Mouse (Mus musculus) layer of hippocampus, adult 9-11 months (tissue): Measurements from ENCODE around the gene Slc12a8.

Source experiments
- DNase-seq: peaks from one replicate; pipeline ENCODE4 v3.0.0; 2022

Gene Slc12a8

DNA sequence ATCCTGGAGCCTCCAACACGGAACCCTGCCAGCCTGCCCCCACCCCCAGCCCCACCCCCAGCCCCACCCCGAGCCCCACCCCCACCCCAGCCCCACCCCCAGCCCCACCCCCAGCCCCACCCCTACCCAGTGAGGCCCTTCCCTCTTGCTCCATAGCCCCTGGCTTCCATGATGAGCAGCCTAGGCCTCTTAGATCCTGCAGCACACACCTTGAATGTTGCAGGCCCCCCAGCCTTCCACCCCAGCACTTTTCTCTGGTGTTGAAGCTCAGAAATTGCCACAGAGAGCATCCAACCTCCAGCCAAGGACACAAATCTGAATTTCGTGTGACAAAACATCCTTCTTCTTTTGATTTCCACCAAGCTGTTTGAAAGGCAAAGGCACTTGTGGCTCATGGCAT lies 104.7 kb downstream of the Slc12a8 start:
- DNase-seq: no peak

DNA sequence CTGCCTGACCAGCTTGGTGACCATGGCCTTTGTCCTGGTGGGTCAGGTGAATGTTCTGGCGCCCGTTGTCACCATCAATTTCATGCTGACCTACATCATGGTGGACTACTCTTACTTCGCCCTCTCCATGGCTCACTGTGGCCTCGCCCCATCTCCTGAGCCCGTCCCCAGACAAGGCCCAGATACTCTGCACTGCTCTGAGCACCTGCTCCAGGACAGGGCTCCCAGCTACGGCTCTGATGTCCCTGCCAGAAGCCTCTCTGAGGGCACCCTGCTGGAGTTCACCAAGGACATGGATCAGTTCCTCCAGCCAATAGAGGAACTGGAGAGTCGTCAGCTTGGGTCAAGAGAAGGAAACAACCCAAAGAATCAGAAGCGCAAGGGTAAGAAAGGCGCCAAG lies 107.5 kb downstream of the Slc12a8 start:
- DNase-seq: no peak

DNA sequence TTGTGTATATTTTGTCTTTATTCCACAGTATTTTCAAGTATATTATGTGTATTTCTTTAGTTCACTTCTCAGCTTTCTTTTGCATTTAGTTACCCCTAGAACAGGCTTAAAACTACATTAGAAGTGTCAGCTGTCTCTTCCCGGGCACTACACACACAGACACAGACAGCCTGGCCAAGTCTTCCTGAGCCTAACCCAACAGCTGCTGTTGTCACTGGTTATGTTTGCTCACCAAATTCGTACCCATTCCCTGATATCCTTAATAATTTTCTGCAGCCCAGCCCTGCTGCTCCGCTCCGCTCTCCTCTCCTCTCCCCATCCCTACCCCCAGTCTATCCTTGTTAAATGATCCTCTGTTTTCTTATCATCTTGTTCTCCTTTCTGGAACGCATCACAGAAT lies 112.4 kb downstream of the Slc12a8 start:
- DNase-seq: no peak

DNA sequence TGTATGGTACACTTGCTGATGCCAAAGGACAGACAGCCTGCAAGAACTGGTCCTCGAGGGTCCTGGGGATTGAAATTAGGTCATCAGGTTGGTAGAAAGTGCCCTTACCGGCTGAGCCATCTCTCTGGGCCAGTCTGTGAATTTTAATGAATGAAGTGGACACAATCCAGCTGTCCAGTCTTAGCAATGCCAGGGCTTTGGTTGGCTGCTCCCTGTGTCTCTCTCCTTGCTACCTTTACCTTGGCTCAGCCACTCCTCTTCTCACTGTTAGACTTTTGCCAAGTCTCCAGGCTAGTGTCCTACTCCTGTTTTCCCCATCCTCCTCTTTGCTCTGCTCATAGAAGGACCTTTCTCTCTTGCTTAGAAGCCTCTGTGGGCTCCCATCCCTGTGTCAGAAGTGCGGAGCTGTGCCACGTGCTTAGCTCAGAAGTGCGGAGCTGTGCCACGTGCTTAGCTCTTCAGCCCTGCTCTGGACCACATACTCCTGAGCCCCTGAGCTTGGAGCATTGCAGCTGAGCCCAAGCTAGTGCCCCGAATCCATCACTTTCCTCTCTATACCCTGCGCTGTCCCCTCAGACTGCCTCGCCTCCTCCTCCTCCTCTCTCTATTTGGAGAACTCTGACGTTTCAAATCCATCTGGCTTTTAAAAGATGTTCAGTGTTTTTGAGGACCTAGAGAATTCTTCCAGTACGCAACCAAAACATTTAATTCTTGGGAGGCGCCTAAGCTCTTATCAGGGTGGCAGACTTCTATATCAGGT lies 118.9 kb downstream of the Slc12a8 start:
- DNase-seq: no peak

DNA sequence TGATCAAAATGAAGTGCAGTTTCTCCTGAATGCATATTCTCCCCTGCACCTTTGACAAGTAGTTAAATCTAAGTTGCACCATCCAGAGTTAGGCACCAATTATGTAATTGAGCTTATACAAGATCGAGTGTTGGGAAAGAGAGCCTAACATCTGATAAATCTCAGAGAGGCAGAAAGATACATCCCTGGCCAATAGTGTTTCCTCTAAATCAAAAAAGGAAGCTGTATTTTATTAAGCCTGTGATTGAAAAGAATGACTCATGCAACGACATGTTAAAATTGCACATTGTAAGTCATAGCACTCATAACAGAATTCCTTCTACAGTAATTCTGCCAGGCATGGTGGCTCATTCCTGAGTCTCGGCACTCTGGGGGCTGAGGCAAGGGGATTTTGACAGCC lies 124.7 kb downstream of the Slc12a8 start:
- DNase-seq: no peak

DNA sequence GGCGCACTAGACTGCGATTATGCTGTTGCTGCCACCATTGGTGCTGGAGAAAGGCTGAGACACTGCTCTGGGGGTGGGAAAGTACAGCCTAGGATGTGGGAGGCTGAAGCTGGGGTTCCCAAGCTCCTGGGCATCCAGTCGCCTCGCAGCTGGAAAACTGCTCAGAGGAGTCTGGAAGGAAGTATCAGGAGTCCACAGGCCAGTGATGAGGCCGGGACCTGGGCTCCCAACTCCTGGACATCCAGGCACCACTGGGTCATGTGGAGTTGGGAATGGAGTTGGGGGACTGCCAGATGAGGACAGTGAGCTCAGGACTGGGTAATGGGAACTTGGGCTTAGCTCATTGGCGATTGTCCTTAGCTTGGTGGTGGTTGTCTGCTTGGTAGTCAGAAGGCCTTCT lies 136.0 kb downstream of the Slc12a8 start:
- DNase-seq: no peak

DNA sequence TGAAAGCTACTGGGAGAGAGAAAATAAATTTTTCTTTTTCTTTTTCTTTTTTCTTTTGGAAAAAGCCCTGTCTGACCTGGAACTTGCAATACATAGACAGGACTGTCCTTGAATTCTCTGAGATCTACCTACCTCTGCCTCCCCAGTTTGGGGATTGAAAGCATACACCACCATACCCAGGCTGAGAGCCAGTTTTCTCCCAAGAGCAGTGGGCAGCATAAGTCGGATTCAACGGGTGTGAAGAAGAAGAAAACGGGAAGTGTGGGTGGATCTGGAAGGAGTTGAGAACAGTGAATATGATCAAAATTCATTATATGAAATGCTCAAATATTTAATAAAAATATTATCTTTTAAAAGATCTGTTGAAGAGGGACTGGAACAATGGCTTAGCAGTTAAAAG lies 138.3 kb downstream of the Slc12a8 start:
- DNase-seq: no peak

DNA sequence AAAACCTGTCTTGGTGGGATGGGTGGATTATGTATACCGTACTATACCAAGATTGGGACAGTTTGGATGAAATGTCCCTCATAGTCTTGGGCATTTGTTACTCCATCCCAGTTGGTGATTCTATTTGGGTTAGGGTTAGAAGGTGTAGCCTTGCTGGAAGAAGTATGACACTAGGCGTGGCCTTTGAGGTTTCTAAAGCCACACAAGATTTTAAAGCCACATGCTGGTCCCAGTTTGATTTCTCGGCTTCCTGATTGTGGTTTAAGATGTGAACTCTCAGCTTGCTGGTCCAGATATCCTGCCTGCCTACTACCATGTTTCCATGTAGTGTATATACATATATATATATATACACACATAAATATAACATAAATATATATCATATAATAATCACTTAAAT lies 140.1 kb downstream of the Slc12a8 start:
- DNase-seq: no peak

DNA sequence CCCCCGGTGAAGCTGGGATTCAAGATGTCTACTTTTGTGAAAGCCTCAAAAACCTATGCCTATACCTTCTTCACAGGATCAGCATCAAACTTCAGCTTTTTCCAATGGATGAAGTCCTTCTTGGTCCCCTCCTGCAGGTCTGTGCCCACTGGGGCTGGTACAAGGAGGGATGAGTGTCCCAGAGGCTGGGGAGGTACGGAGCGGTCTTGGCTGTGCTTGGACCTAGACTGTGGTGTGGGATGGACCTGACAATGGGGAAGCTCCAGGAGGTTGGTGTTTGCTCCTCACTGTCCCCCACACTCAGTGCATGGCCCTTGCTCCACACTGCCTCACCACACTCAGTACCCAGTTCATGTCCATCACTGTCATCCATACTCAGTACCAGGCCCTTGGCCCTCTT lies 141.0 kb downstream of the Slc12a8 start:
- no peak for DNase-seq

DNA sequence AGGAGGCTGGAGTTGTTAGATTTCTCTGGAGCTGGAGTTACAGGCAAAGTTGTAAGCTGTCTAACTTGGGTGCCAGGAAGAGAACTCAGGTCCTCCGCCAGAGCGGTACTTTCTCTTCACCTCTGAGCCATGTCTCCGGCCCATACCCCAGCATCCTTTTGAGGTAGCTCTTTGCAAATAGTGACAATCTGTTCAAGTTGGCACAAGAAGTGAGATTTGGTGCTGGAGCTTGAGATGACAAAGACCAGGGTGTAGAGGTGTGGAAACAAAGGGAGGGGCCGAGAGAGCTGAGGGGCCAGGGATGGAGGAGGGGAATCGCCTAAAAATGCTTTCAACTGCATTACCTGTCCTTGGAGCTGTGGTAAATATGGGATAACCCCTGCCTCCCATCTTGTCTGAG lies 142.4 kb downstream of the Slc12a8 start:
- no peak for DNase-seq

DNA sequence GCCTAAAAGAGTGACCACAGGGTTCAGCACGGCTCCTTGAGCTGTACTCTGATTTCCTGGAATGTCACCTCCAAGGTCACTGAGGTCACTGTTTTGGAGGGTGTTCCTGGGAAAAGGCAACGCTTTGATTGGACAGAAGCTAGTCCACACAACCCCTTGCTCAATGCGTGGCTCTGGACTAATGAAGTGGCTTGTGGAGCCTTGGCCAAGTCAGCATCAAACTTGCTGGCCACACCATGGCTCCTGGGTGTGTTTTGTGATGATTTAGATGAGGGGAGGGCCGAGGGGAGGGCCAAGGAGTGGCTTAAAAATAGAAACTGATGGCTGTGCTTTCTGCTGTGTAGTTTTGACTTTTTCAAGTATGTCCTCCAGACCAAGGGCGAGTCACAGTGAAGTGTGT lies 143.0 kb downstream of the Slc12a8 start:
- no peak for DNase-seq

DNA sequence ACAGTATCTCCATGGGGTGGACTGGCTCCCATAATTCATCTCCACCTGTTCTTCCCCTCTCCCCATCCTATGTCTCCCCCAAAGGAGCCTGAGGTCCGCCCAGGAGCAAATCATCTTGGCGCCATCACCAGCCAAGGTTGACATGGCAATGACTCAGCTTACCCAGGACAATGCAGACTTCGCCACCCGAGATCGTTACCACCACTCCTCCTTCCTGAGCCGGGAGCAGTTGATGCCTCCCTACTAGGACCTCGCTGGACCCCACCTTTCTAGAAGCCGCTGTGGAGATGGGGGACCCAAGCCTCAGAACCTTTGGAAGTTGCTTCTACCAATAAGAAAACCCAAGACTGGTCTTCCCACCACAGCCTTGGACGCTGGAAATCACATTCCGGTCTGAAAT lies 145.7 kb downstream of the Slc12a8 start:
- no peak for DNase-seq

DNA sequence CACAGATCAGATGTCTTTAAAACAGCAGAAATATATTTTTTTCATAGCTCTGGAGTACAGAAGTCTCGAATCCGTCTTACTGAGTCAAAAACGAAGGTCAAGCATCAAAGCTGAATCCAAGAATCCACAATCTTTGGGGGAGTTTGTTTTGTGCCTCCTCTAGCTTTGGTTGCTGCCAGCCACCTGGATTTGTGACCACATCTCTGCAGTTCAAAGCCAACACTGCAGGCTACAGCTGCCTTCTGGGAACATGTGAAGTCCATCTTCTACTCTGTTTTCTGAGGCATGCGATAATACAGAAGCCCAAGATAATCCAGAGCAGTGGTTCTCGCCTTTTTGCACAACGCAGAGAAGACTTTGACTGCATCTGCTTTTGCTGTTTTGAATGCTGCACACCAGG lies 149.1 kb downstream of the Slc12a8 start:
- DNase-seq: no peak

DNA sequence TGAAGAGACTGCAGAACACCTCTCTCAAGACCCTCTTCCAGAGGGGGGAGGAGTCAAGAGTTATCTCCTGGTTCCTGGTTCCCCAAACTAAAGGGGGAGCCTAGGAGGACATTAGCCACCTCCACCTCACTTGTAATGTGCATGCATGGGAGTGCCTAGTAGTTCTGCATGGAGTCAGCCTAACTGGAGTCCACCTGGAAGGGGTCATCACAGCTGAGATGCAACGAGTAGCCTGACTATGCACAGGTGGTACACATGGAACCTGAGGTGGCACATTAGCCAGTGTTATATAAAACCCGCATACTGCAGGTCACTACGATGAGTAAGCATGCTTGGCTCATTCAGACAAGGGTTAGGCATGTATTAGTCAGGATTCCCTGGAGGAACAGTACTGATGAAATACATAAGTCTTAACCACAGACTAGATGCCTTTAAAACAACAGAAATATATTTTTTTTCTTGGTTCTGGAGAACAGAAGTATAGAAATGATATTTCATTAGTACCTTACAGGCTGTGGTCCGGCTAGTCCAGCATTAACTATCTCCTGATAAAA lies 149.9 kb downstream of the Slc12a8 start:
- DNase-seq: no peak

DNA sequence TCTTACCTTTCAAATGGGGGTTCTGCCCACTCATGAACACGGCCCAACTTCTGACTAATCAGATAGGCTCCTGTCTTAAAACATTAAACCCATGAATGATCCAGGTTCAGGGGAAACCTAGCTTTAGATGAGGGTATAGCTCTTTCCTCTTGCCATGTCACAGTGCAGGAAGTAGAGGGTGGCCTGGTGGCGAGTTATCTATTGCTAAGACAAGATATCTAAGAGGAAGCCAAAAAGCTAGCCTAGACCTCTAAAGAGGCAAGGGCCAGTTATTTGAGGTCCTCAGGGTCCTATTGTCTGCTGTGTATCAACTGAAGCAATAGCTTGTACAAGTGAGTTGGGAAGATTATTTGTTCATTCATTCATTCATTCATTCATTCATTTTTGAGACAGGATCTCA lies 151.3 kb downstream of the Slc12a8 start:
- no peak for DNase-seq

DNA sequence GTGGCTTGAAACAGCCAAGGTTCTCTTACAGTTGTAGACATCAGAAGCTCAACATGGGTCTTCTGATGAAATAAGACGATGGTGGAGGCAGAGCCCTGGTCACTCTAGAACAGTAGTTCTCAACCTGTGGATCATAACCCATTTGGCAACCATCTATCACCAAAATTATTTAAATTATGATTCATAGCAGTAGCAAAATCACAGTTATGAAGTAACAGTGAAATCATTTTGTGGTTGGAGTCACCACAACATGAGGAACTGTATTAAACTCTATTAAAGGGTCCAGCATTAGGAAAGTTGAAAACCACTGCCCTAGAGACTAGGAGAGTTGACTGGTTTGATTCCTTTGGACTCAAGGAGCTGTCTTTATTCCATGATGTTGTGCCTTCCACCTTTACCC lies 151.9 kb downstream of the Slc12a8 start:
- DNase-seq: no peak

DNA sequence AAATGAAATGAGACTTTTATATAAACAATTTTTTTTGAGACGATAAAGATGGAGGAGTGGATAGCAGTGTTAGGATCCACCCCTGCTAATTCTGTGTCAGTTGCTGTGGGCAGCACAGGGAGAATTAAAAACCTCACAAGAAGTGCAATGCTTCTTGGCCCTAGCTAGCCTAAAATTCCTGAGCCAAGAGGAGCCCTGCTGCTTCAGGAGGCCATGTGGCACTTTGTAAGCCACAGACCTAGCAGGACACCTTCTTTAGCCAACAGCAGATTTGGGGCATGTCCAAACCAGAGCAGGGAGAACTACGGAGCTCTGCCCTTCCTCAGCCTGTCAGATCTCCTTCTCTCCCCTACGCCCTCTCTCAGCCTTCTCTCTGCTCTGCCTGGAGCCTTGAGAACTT lies 153.2 kb downstream of the Slc12a8 start:
- DNase-seq: no peak

DNA sequence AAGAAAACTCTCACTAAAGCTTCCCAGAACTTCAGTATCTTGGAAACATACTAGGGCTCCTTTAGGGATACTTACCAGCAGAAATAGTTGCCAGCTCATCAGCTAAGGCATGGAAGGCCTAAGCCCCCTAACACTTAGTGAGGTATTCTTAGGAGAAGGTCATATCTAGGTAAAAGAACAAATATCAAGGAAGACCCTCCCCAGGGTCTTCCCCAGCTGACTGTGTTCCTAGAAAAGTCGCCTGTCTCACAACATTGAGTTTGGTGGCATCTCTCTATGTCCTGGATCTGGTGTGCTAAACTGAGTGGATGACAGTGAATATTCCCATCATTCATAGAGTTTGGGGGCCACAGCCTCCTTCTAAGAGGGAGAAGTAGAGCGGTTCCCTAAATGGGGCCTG lies 153.8 kb downstream of the Slc12a8 start:
- no peak for DNase-seq

DNA sequence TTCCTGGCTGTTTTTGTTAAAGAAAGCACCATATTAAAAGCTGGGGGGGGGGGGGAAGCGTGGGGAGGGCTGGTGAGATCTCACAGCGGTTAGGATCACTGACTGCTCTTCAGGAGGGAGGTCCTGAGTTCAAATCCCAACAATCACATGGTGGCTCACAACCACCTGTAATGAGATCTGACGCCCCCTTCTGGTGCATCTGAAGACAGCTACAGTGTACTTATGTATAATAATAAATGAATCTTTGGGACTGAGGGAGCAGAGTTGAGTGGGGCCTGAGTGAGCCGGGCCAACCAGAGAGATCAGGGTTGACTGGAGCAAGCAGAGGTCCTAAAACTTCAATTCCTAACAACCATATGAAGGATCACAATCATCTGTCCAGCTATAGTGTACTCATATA lies 155.1 kb downstream of the Slc12a8 start:
- DNase-seq: no peak

DNA sequence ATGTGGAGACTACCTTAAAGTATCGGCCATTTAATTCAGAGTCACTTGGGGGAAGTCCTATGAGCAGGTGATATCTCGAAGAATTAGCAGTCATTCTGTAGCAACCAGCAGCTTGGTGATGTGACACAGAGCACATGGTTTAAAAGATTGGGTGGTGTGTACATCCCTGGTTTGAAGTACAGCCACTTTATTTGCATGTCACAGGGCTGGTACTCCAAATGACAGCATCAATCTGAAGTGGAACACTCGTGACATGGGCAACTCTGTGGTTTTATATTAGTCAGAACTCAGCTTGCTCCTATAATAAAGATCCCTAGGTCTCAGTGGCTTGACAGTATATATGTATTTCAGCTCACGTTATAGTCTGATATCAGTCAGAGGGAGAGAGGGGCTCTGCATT lies 155.5 kb downstream of the Slc12a8 start:
- DNase-seq: no peak

DNA sequence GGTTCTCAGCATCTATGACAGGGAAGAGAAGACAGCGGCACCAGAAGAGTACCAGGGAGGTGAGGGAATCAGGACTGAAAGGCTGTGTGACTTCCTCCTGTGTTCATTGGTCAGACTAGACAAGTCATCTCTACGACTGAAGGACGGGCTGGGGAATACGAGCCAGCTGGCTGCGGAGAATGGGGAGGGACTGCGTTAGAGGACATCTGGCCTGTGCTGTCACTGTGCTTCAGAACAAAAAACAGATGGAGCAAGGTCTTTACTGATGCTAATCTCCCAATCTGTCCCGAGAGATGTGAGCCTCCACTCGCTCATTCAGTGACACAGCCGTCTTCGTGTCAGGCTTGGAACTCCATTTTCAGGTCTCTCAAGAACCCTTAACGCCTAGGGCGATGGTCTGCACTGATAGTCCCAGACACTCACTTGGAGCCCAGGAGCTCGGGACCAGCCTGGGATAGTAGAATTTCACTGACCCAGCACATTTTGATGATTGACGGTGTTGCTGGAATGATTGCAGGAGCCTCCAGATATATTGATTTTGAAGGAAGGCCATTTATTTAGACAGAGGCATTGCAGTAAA lies 156.5 kb downstream of the Slc12a8 start:
- DNase-seq: peak; percentile 27

DNA sequence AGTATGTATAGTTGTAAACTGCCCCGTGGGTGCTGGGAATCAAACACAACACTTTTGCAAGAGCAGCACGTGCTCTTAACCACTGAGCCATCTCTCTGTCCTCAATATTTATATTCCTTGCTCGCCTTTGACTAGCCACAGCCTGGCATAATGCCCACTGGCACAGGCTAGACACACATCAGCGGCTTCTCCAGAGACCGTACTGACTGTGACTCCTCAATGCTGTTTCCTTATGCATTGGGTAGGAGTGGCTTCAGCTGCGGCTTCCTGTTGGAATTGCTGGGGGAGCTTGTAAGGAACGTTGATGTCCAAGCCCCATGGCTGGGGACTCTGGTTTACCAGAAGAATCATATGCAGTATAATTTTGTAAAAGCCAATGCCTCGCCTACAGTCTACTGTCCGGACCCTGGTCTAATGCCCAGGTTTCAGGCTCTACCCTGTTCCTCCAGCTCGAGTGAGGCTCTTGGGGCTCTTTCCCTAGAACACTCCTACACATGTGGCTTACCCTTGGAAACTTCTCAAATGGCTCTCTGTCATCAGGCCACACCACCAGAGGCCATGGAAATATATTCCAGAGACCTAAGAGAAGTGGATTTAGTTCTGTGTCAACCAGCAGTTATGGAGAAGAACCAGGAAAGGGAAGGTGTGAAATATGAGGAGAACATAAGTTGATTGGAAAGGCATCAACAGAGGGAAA lies 158.2 kb downstream of the Slc12a8 start:
- DNase-seq: no peak

DNA sequence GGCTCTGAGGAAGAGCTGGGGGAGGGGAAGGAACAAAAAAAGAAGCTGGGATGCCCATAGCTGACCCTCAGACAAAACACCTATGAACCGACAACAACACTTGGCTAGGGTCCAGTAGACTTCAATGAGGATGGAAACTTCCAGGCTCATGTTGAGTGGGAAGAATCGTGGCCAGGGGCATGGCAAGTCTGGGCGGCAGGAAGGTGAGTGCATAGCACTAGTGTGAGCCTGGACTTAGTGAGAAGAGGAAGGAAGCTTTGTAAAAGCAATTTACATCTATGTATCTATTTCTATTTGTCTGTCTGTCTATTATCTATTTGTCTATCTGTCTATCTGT lies 158.7 kb downstream of the Slc12a8 start:
- DNase-seq: no peak
